Mouse (Mus musculus): ENCODE measurements at regions not wholly inside any gene's neighbourhood (a gene's known extent, or its start where the extent isn't known, plus 50 kb on each side); places are given as distances from the start of the nearest gene placed in this dataset.
"Not testable (repeated sequence)": the region's sequence is repeated elsewhere in the genome, so short reads cannot be mapped to it uniquely, and the experiment has no call there.

DNA sequence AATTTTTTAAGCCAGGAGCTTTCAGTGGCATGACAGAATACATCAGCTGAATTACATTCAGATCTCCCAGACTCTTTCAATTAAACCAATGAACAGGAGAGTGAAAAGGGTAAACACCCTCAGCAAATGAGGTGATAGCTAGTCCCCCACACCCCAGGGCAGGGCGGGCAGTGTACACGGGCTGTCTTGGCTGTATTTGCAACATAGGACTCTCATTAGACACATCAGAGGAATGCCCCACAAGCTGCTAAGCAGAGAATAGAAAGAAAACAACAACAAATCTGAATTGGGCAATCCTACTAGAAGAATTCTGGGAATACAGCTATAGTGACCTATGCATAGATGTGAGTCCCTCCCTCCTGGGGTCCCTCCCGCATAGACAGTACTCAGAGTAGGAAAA, 131.8 kb upstream of the Zfp637 start:
- no peak for ATAC-seq (replicated peaks; ENCODE audit: insufficient number of reproducible peaks, low FRiP score, low TSS enrichment)
- H3K4me3 ChIP-seq (ENCODE audit: low read depth, low read length): no peak overlapping the region
- no peaks in the 10 kb centered on the region for H3K4me1 ChIP-seq (ENCODE audit: control insufficient read depth, insufficient read depth, low read length)
- H3K4me2 ChIP-seq: no peak overlapping the region
- no peaks in the 10 kb centered on the region for H3K36me3 ChIP-seq (ENCODE audit: control insufficient read depth, insufficient read depth, low read length)
- H3K27me3 ChIP-seq (ENCODE audit: control insufficient read depth, insufficient read depth, low read length): no peaks in the 10 kb centered on the region
- no peaks in the 10 kb centered on the region for H3K9me3 ChIP-seq (replicated peaks; ENCODE audit: control insufficient read depth, low read length)
- H3K9ac ChIP-seq (ENCODE audit: low read depth, low read length): no peak overlapping the region
- H3K27ac ChIP-seq (ENCODE audit: low read depth, low read length): no peak overlapping the region
- WGBS (ENCODE audit: insufficient replicate concordance): 78% methylated on average over 3 of the region's 3 CpGs

DNA sequence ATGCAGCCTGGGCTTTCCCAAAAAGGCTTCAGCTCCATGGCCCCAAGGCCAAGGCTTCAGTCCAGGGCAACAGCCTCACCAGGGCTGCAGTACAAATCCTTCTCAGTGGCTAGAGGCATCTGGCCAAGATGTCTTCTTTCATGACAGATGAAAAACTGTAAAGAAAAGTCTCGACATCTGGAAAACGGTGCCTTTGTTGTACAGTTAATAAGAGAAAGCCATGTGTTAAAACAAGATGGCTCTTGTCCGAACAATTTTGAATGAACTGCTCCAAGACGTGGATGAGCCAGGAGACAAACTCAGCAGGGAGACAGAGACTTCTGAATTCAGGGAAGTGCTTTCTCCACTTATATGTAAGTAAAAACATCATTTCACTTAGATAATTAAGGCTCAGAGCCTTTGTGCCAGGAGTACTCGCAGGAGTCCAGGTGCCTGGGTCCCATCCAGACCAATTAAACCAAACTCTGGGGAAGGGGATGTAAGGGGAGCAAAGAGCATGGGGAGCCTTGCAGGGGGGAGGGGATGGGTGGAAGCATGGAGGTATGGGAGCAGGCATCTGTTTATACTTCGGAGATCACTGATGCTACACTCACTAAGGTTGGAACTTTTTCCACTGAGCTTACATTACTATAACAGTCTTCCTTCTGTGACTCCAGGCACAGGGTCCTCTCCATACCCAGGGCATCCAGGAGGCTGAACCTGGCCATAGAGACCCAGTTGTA, 125.8 kb upstream of the Zfp637 start:
- no peaks in the 10 kb centered on the region for H3K4me1 ChIP-seq (ENCODE audit: control insufficient read depth, insufficient read depth, low read length)
- no peak for ATAC-seq (replicated peaks; ENCODE audit: insufficient number of reproducible peaks, low FRiP score, low TSS enrichment)
- H3K9ac ChIP-seq (ENCODE audit: low read depth, low read length): no peak overlapping the region
- H3K27me3 ChIP-seq (ENCODE audit: control insufficient read depth, insufficient read depth, low read length): no peaks in the 10 kb centered on the region
- WGBS (ENCODE audit: insufficient replicate concordance): 74% methylated on average over 6 of the region's 6 CpGs
- H3K4me2 ChIP-seq: no peak overlapping the region
- H3K4me3 ChIP-seq (ENCODE audit: low read depth, low read length): no peak overlapping the region
- no peaks in the 10 kb centered on the region for H3K9me3 ChIP-seq (replicated peaks; ENCODE audit: control insufficient read depth, low read length)
- no peaks in the 10 kb centered on the region for H3K36me3 ChIP-seq (ENCODE audit: control insufficient read depth, insufficient read depth, low read length)
- no peak overlapping the region for H3K27ac ChIP-seq (ENCODE audit: low read depth, low read length)

- not testable (repeated sequence) for H3K36me3 ChIP-seq (ENCODE audit: control insufficient read depth, insufficient read depth, low read length); ATAC-seq (replicated peaks; ENCODE audit: insufficient number of reproducible peaks, low FRiP score, low TSS enrichment); H3K4me2 ChIP-seq; H3K4me1 ChIP-seq (ENCODE audit: control insufficient read depth, insufficient read depth, low read length); H3K4me3 ChIP-seq (ENCODE audit: low read depth, low read length); H3K9me3 ChIP-seq (replicated peaks; ENCODE audit: control insufficient read depth, low read length); H3K27me3 ChIP-seq (ENCODE audit: control insufficient read depth, insufficient read depth, low read length); H3K9ac ChIP-seq (ENCODE audit: low read depth, low read length); H3K27ac ChIP-seq (ENCODE audit: low read depth, low read length)
- 86% methylated on average over 3 of the region's 40 CpGs for WGBS (ENCODE audit: insufficient replicate concordance)
These were observed 124.6 kb upstream of the Zfp637 start for GRCm38 (mm10) chr6:117716422-117716821.

DNA sequence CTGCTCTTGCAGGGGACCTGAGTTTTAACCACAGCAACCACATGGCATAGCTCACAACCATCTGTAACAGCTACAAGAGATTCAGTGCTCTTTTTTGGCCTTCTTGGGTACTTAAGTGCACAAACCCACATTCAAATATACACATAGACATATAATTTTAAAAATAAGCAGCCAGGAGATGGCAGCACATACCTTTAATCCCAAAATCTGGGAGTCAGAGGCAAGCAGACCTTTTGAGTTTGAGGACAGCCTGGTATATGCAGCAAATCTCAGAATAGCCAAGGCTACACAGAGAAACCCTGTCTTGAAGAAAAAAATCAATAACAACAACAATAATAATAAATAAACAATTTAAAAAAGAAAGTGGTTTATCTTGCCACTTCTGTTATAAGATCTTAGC, 88.6 kb upstream of the Zfp637 start:
- not testable (repeated sequence) for H3K36me3 ChIP-seq (ENCODE audit: control insufficient read depth, insufficient read depth, low read length)

GRCm38 (mm10) chr6:117755682-117756081, 85.3 kb upstream of the Zfp637 start:
- H3K4me1 ChIP-seq (ENCODE audit: control insufficient read depth, insufficient read depth, low read length); H3K9me3 ChIP-seq (replicated peaks; ENCODE audit: control insufficient read depth, low read length); H3K9ac ChIP-seq (ENCODE audit: low read depth, low read length); ATAC-seq (replicated peaks; ENCODE audit: insufficient number of reproducible peaks, low FRiP score, low TSS enrichment); H3K4me2 ChIP-seq; H3K27ac ChIP-seq (ENCODE audit: low read depth, low read length); H3K36me3 ChIP-seq (ENCODE audit: control insufficient read depth, insufficient read depth, low read length); H3K27me3 ChIP-seq (ENCODE audit: control insufficient read depth, insufficient read depth, low read length); H3K4me3 ChIP-seq (ENCODE audit: low read depth, low read length): not testable (repeated sequence)
- WGBS (ENCODE audit: insufficient replicate concordance): 79% methylated on average over 2 of the region's 2 CpGs

More for the DNA sequence above, 88.6 kb upstream of the Zfp637 start:
- H3K4me2 ChIP-seq; H3K9ac ChIP-seq (ENCODE audit: low read depth, low read length); H3K4me1 ChIP-seq (ENCODE audit: control insufficient read depth, insufficient read depth, low read length); H3K9me3 ChIP-seq (replicated peaks; ENCODE audit: control insufficient read depth, low read length); H3K27me3 ChIP-seq (ENCODE audit: control insufficient read depth, insufficient read depth, low read length); H3K4me3 ChIP-seq (ENCODE audit: low read depth, low read length); ATAC-seq (replicated peaks; ENCODE audit: insufficient number of reproducible peaks, low FRiP score, low TSS enrichment); H3K27ac ChIP-seq (ENCODE audit: low read depth, low read length): not testable (repeated sequence)

DNA sequence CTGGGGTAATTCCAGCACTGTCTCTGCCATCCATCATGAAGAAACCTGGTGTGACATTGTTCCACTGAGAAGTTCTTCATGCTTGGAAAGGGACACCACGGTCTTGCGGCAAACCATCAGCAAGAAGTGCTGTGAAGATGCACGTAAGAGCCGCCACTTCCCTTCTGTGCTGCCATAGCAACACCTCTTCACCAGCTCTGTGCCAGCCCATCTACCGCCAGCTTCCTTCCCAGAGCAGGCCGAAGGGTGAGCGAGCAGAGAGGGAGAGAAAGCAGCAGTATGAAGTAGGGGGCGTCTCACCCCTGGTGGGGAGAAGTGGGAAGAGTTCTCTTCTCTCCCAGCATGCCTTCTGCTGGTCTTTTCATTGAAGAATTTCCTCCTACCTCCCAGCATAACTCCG, 84.8 kb upstream of the Zfp637 start:
- Histone ChIP-seq H3K27ac (ENCODE audit: low read depth, low read length) (no peak overlapping the region), H3K4me2 (no peak overlapping the region), H3K9ac (ENCODE audit: low read depth, low read length) (no peak overlapping the region), H3K4me1 (ENCODE audit: control insufficient read depth, insufficient read depth, low read length) (no peaks in the 10 kb centered on the region), H3K4me3 (ENCODE audit: low read depth, low read length) (no peak overlapping the region), H3K9me3 (replicated peaks; ENCODE audit: control insufficient read depth, low read length) (no peaks in the 10 kb centered on the region), H3K36me3 (ENCODE audit: control insufficient read depth, insufficient read depth, low read length) (no peaks in the 10 kb centered on the region), H3K27me3 (ENCODE audit: control insufficient read depth, insufficient read depth, low read length) (no peaks in the 10 kb centered on the region)
- ATAC-seq (replicated peaks; ENCODE audit: insufficient number of reproducible peaks, low FRiP score, low TSS enrichment): no peak
- WGBS (ENCODE audit: insufficient replicate concordance): 68% methylated on average over 9 of the region's 9 CpGs

GRCm38 (mm10) chr6:117758516-117758915, 82.5 kb upstream of the Zfp637 start:
- not testable (repeated sequence) for H3K27me3 ChIP-seq (ENCODE audit: control insufficient read depth, insufficient read depth, low read length); H3K4me2 ChIP-seq; H3K27ac ChIP-seq (ENCODE audit: low read depth, low read length); H3K9ac ChIP-seq (ENCODE audit: low read depth, low read length); H3K9me3 ChIP-seq (replicated peaks; ENCODE audit: control insufficient read depth, low read length); H3K36me3 ChIP-seq (ENCODE audit: control insufficient read depth, insufficient read depth, low read length); ATAC-seq (replicated peaks; ENCODE audit: insufficient number of reproducible peaks, low FRiP score, low TSS enrichment); H3K4me3 ChIP-seq (ENCODE audit: low read depth, low read length); H3K4me1 ChIP-seq (ENCODE audit: control insufficient read depth, insufficient read depth, low read length)
- 16% methylated on average over 6 of the region's 6 CpGs for WGBS (ENCODE audit: insufficient replicate concordance)

- no peak overlapping the region for H3K27ac ChIP-seq (ENCODE audit: low read depth, low read length)
- ATAC-seq (replicated peaks; ENCODE audit: insufficient number of reproducible peaks, low FRiP score, low TSS enrichment): no peak
- H3K36me3 ChIP-seq (ENCODE audit: control insufficient read depth, insufficient read depth, low read length): no peaks in the 10 kb centered on the region
- WGBS (ENCODE audit: insufficient replicate concordance): 79% methylated on average over 7 of the region's 7 CpGs
- no peaks in the 10 kb centered on the region for H3K9me3 ChIP-seq (replicated peaks; ENCODE audit: control insufficient read depth, low read length)
- no peaks in the 10 kb centered on the region for H3K4me1 ChIP-seq (ENCODE audit: control insufficient read depth, insufficient read depth, low read length)
- H3K4me3 ChIP-seq (ENCODE audit: low read depth, low read length): no peak overlapping the region
- no peak overlapping the region for H3K9ac ChIP-seq (ENCODE audit: low read depth, low read length)
- H3K4me2 ChIP-seq: no peak overlapping the region
- H3K27me3 ChIP-seq (ENCODE audit: control insufficient read depth, insufficient read depth, low read length): no peaks in the 10 kb centered on the region
These were observed 69.5 kb upstream of the Zfp637 start for GRCm38 (mm10) chr6:117771506-117771905.

- Histone ChIP-seq H3K36me3 (ENCODE audit: control insufficient read depth, insufficient read depth, low read length) (no peaks in the 10 kb centered on the region), H3K4me1 (ENCODE audit: control insufficient read depth, insufficient read depth, low read length) (no peaks in the 10 kb centered on the region), H3K9me3 (replicated peaks; ENCODE audit: control insufficient read depth, low read length) (no peaks in the 10 kb centered on the region), H3K4me2 (no peak overlapping the region), H3K27me3 (ENCODE audit: control insufficient read depth, insufficient read depth, low read length) (no peaks in the 10 kb centered on the region), H3K27ac (ENCODE audit: low read depth, low read length) (no peak overlapping the region), H3K4me3 (ENCODE audit: low read depth, low read length) (no peak overlapping the region), H3K9ac (ENCODE audit: low read depth, low read length) (no peak overlapping the region)
- ATAC-seq (replicated peaks; ENCODE audit: insufficient number of reproducible peaks, low FRiP score, low TSS enrichment): no peak
These were observed 68.6 kb upstream of the Zfp637 start for GRCm38 (mm10) chr6:117772396-117772795.

Measured in heart, embryonic 11.5 days (tissue).